Mouse (Mus musculus): Measurements from ENCODE around the gene BC049762. TPM values are rescaled to one million over a fixed set of nuclear protein-coding genes. Genes with fewer than 3 reads are reported as not detected.

Gene BC049762
- not detected in 2 replicates for total RNA-seq (2017)

- peak; percentile 89 to 94 for ATAC-seq (replicated peaks in 1 of 2; ENCODE audit: insufficient read depth in 1 of 2, low FRiP score in 2 of 2, low TSS enrichment in 1 of 2, low read depth in 1 of 2, poor library complexity in 2 of 2, severe bottlenecking in 2 of 2)
These were observed at the start of gene BC049762 for GRCm38 (mm10) chr11:51262342-51263285. Gene BC049762, minus strand, starts transcription at chr11:51263046.

GRCm38 (mm10) chr11:51311846-51312245 lies 49.0 kb upstream of the BC049762 start:
- no peak for ATAC-seq (replicated peaks in 1 of 2; ENCODE audit: insufficient read depth in 1 of 2, low FRiP score in 2 of 2, low TSS enrichment in 1 of 2, low read depth in 1 of 2, poor library complexity in 2 of 2, severe bottlenecking in 2 of 2)

GRCm38 (mm10) chr11:51308306-51308705 lies 45.5 kb upstream of the BC049762 start:
- no peak for ATAC-seq (replicated peaks in 1 of 2; ENCODE audit: insufficient read depth in 1 of 2, low FRiP score in 2 of 2, low TSS enrichment in 1 of 2, low read depth in 1 of 2, poor library complexity in 2 of 2, severe bottlenecking in 2 of 2)

- ATAC-seq (replicated peaks in 1 of 2; ENCODE audit: insufficient read depth in 1 of 2, low FRiP score in 2 of 2, low TSS enrichment in 1 of 2, low read depth in 1 of 2, poor library complexity in 2 of 2, severe bottlenecking in 2 of 2), result no peak
These were observed 41.2 kb upstream of the BC049762 start for GRCm38 (mm10) chr11:51303981-51304553.

- no peak for ATAC-seq (replicated peaks in 1 of 2; ENCODE audit: insufficient read depth in 1 of 2, low FRiP score in 2 of 2, low TSS enrichment in 1 of 2, low read depth in 1 of 2, poor library complexity in 2 of 2, severe bottlenecking in 2 of 2)
These were observed 39.5 kb upstream of the BC049762 start for GRCm38 (mm10) chr11:51302396-51302795.

- no peak for ATAC-seq (replicated peaks in 1 of 2; ENCODE audit: insufficient read depth in 1 of 2, low FRiP score in 2 of 2, low TSS enrichment in 1 of 2, low read depth in 1 of 2, poor library complexity in 2 of 2, severe bottlenecking in 2 of 2)
These were observed 35.8 kb upstream of the BC049762 start for GRCm38 (mm10) chr11:51298691-51299090.

- ATAC-seq (replicated peaks in 1 of 2; ENCODE audit: insufficient read depth in 1 of 2, low FRiP score in 2 of 2, low TSS enrichment in 1 of 2, low read depth in 1 of 2, poor library complexity in 2 of 2, severe bottlenecking in 2 of 2), result no peak
These were observed 32.9 kb upstream of the BC049762 start for GRCm38 (mm10) chr11:51295742-51296141.

- ATAC-seq (replicated peaks in 1 of 2; ENCODE audit: insufficient read depth in 1 of 2, low FRiP score in 2 of 2, low TSS enrichment in 1 of 2, low read depth in 1 of 2, poor library complexity in 2 of 2, severe bottlenecking in 2 of 2), result no peak
These were observed 31.2 kb upstream of the BC049762 start for GRCm38 (mm10) chr11:51293956-51294530.

GRCm38 (mm10) chr11:51290066-51290955 lies 27.5 kb upstream of the BC049762 start:
- 0 out of 4 replicates have a peak, but pooled peaks of 1 of the 2 experiments have one; percentile 29 for ATAC-seq (replicated peaks in 1 of 2; ENCODE audit: insufficient read depth in 1 of 2, low FRiP score in 2 of 2, low TSS enrichment in 1 of 2, low read depth in 1 of 2, poor library complexity in 2 of 2, severe bottlenecking in 2 of 2)

GRCm38 (mm10) chr11:51289564-51290041 lies 26.8 kb upstream of the BC049762 start, which contains the start of gene Col23a1:
Gene Col23a1, plus strand, starts transcription at chr11:51289920.
- ATAC-seq (replicated peaks in 1 of 2; ENCODE audit: insufficient read depth in 1 of 2, low FRiP score in 2 of 2, low TSS enrichment in 1 of 2, low read depth in 1 of 2, poor library complexity in 2 of 2, severe bottlenecking in 2 of 2), result peak; percentile 42 to 72; a peak in 3 of 4 replicates

GRCm38 (mm10) chr11:51274418-51274817 lies 11.6 kb upstream of the BC049762 start:
- no peak for ATAC-seq (replicated peaks in 1 of 2; ENCODE audit: insufficient read depth in 1 of 2, low FRiP score in 2 of 2, low TSS enrichment in 1 of 2, low read depth in 1 of 2, poor library complexity in 2 of 2, severe bottlenecking in 2 of 2)

GRCm38 (mm10) chr11:51265326-51265725 lies 2.5 kb upstream of the BC049762 start:
- no peak for ATAC-seq (replicated peaks in 1 of 2; ENCODE audit: insufficient read depth in 1 of 2, low FRiP score in 2 of 2, low TSS enrichment in 1 of 2, low read depth in 1 of 2, poor library complexity in 2 of 2, severe bottlenecking in 2 of 2)

- peak in 1 of 2 experiments; percentile 29; a peak in 2 of 4 replicates for ATAC-seq (replicated peaks in 1 of 2; ENCODE audit: insufficient read depth in 1 of 2, low FRiP score in 2 of 2, low TSS enrichment in 1 of 2, low read depth in 1 of 2, poor library complexity in 2 of 2, severe bottlenecking in 2 of 2)
These were observed 1.5 kb upstream of the BC049762 start for GRCm38 (mm10) chr11:51264352-51264751.

GRCm38 (mm10) chr11:51263286-51263831 lies 513 bp upstream of the BC049762 start:
- peak in 1 of 2 experiments; percentile 22; a peak in 2 of 4 replicates for ATAC-seq (replicated peaks in 1 of 2; ENCODE audit: insufficient read depth in 1 of 2, low FRiP score in 2 of 2, low TSS enrichment in 1 of 2, low read depth in 1 of 2, poor library complexity in 2 of 2, severe bottlenecking in 2 of 2)

- ATAC-seq (replicated peaks in 1 of 2; ENCODE audit: insufficient read depth in 1 of 2, low FRiP score in 2 of 2, low TSS enrichment in 1 of 2, low read depth in 1 of 2, poor library complexity in 2 of 2, severe bottlenecking in 2 of 2), result no peak
These were observed 1.1 kb downstream of the BC049762 start, which contains the start of gene Clk4 for GRCm38 (mm10) chr11:51261680-51262219. Gene Clk4, plus strand, starts transcription at chr11:51261730.

- ATAC-seq (replicated peaks in 1 of 2; ENCODE audit: insufficient read depth in 1 of 2, low FRiP score in 2 of 2, low TSS enrichment in 1 of 2, low read depth in 1 of 2, poor library complexity in 2 of 2, severe bottlenecking in 2 of 2), result no peak; a peak in 1 of 4 replicates
These were observed 5.8 kb downstream of the BC049762 start for GRCm38 (mm10) chr11:51257006-51257405.

Measured in hematopoietic stem cell, adult 5-6 weeks (primary cell).